Mouse (Mus musculus) spleen, adult 2 months (tissue): ENCODE results near the gene Tnks1bp1. TPM values are rescaled to one million over a fixed set of nuclear protein-coding genes. Genes with fewer than 3 reads are reported as not detected.
A peak's percentile ranks its signal among the peaks of the same experiment; 100 is the strongest.

Experiments used
- DNase-seq, 2 experiments: peaks; one replicate each; pipeline versions ENCODE4 v3.0.0 to v3.0.0-alpha.2; 2012 to 2021; ENCODE audit warnings: low spot score in 2 of 2, low read depth in 1 of 2
- H3K27ac ChIP-seq: fragments of 200-500 bp; 2 replicates; pipeline ENCODE4 v1.5.1; 2012; ENCODE audit warnings: low read length, inconsistent platforms; ENCODE audit not compliant: insufficient read depth
- H3K27me3 ChIP-seq: fragments of 200-500 bp; 2 replicates; pipeline ENCODE4 v1.6.1; 2012; ENCODE audit warnings: mild to moderate bottlenecking, moderate library complexity, low read length, inconsistent platforms; ENCODE audit not compliant: control insufficient read depth, insufficient read depth
- H3K36me3 ChIP-seq: fragments of 200-500 bp; 2 replicates; pipeline ENCODE4 v1.6.1; 2012; ENCODE audit warnings: mild to moderate bottlenecking, low read length, inconsistent platforms; ENCODE audit not compliant: control insufficient read depth, insufficient read depth
- H3K4me1 ChIP-seq: fragments of 200-500 bp; 2 replicates; pipeline ENCODE4 v1.6.1; 2011; ENCODE audit warnings: inconsistent platforms; ENCODE audit not compliant: control insufficient read depth, insufficient read depth, insufficient read length
- H3K4me3 ChIP-seq: fragments of 200-500 bp; 2 replicates; pipeline ENCODE4 v1.5.1; 2011; ENCODE audit warnings: mild to moderate bottlenecking, inconsistent platforms; ENCODE audit not compliant: insufficient read depth, insufficient read length; ENCODE audit errors: extremely low read depth
- CTCF ChIP-seq: fragments of 200-500 bp; IDR thresholded peaks from 2 replicates; pipeline ENCODE4 v1.5.1; 2011; ENCODE audit warnings: mild to moderate bottlenecking, inconsistent platforms; ENCODE audit not compliant: insufficient read depth, insufficient read length, insufficient replicate concordance; ENCODE audit errors: extremely low read depth
- POLR2A ChIP-seq: fragments of 200-500 bp; IDR thresholded peaks from 2 replicates; pipeline ENCODE4 v1.6.1; 2011; ENCODE audit warnings: low read depth, low read length, inconsistent platforms
- WGBS: fragments of 180-500 bp; shearing (Covaris S2); methylation state at CpG from one replicate; pipeline ENCODE4 v1.1.7; 2018; 5-methylcytosine and 5-hydroxymethylcytosine counted together
- polyA plus RNA-seq: library from polyadenylated mRNA; depleted of rRNA; stranded (reverse); fragments of >200 nt; gene quantifications from 2 replicates; pipeline ENCODE4 v1.2.3, GENCODE M21; 2012

Gene Tnks1bp1
- polyA plus RNA-seq, 1 experiment, result 20.3 TPM

- Histone ChIP-seq H3K36me3 (no peaks in the 10 kb centered on the region), H3K4me3 (no peak overlapping the region), H3K27me3 (no peaks in the 10 kb centered on the region), H3K4me1 (no peaks in the 10 kb centered on the region), H3K27ac (no peak overlapping the region)
- TF ChIP-seq POLR2A, result no peak
- no peak for TF ChIP-seq CTCF
- WGBS, result 89% methylated on average over 2 of the region's 2 CpGs
- no peak for DNase-seq
Observed at GRCm38 (mm10) chr2:85009212-85009611, 38.6 kb upstream of the Tnks1bp1 start.

GRCm38 (mm10) chr2:85011906-85012604 lies 35.8 kb upstream of the Tnks1bp1 start:
- Histone ChIP-seq H3K36me3 (no peaks in the 10 kb centered on the region), H3K4me1 (peaks cover 5% of the 10 kb centered on the region; the same call in 1 of the 2 replicates), H3K27me3 (no peaks in the 10 kb centered on the region), H3K27ac (0 out of 2 replicates have a peak overlapping the region, but pooled peaks have one; percentile 38), H3K4me3 (no peak overlapping the region)
- TF ChIP-seq CTCF, result no peak
- TF ChIP-seq POLR2A, result no peak
- WGBS, result 81% methylated on average over 9 of the region's 9 CpGs
- no peak for DNase-seq

- Histone ChIP-seq H3K27me3 (no peaks in the 10 kb centered on the region), H3K36me3 (no peaks in the 10 kb centered on the region), H3K27ac (0 out of 2 replicates have a peak overlapping the region, but pooled peaks have one; percentile 38), H3K4me3 (no peak overlapping the region), H3K4me1 (peaks cover 5% of the 10 kb centered on the region; the same call in 1 of the 2 replicates)
- TF ChIP-seq CTCF (no peak), POLR2A (no peak)
- no peak for DNase-seq
- 64% methylated on average over 14 of the region's 14 CpGs for WGBS
Observed at GRCm38 (mm10) chr2:85012679-85013078, 35.1 kb upstream of the Tnks1bp1 start.

GRCm38 (mm10) chr2:85013826-85014587 lies 33.8 kb upstream of the Tnks1bp1 start:
- peaks cover 5% of the 10 kb centered on the region; the same call in 1 of the 2 replicates for H3K4me1 ChIP-seq
- H3K36me3 ChIP-seq, result no peaks in the 10 kb centered on the region
- 44% methylated on average over 5 of the region's 5 CpGs for WGBS
- H3K27ac ChIP-seq, result no peak overlapping the region
- DNase-seq, result no peak
- H3K27me3 ChIP-seq, result no peaks in the 10 kb centered on the region
- no peak overlapping the region for H3K4me3 ChIP-seq
- no peak for TF ChIP-seq POLR2A

- no peak for TF ChIP-seq CTCF
- TF ChIP-seq POLR2A, result no peak
- no peak for DNase-seq
- Histone ChIP-seq H3K36me3 (no peaks in the 10 kb centered on the region), H3K27me3 (no peaks in the 10 kb centered on the region), H3K4me1 (peaks cover 5% of the 10 kb centered on the region; the same call in 1 of the 2 replicates), H3K4me3 (no peak overlapping the region), H3K27ac (no peak overlapping the region)
- 26% methylated on average over 3 of the region's 3 CpGs for WGBS
Observed at GRCm38 (mm10) chr2:85014588-85014982, 33.2 kb upstream of the Tnks1bp1 start.

GRCm38 (mm10) chr2:85022043-85022442 lies 25.8 kb upstream of the Tnks1bp1 start:
- Histone ChIP-seq H3K27me3 (no peaks in the 10 kb centered on the region), H3K4me3 (no peak overlapping the region), H3K27ac (no peak overlapping the region), H3K4me1 (no peaks in the 10 kb centered on the region), H3K36me3 (no peaks in the 10 kb centered on the region)
- no peak for DNase-seq
- TF ChIP-seq POLR2A, result no peak
- TF ChIP-seq CTCF, result no peak
- WGBS, result 77% methylated on average over 4 of the region's 4 CpGs

- DNase-seq, result no peak
- WGBS, result 80% methylated on average over 3 of the region's 3 CpGs
- no peaks in the 10 kb centered on the region for H3K27me3 ChIP-seq
Observed at GRCm38 (mm10) chr2:85026178-85026577, 21.6 kb upstream of the Tnks1bp1 start.

More at GRCm38 (mm10) chr2:85026178-85026577, 21.6 kb upstream of the Tnks1bp1 start:
- Histone ChIP-seq H3K4me1 (no peaks in the 10 kb centered on the region), H3K4me3 (no peak overlapping the region), H3K27ac (no peak overlapping the region), H3K36me3 (no peaks in the 10 kb centered on the region)
- TF ChIP-seq CTCF, result no peak
- no peak for TF ChIP-seq POLR2A
